Mouse (Mus musculus) embryonic fibroblast, embryonic 13.5 days (primary cell): Measurements from ENCODE around the gene Sympk. TPM values are rescaled to one million over a fixed set of nuclear protein-coding genes. Genes with fewer than 3 reads are reported as not detected.

Experiments
- H3K27ac ChIP-seq: 2 replicates; pipeline ENCODE4 v1.5.1; 2012; ENCODE audit warnings: low read length, control low read depth, inconsistent platforms; ENCODE audit not compliant: insufficient read depth
- H3K4me1 ChIP-seq: 2 replicates; pipeline ENCODE4 v1.6.1; 2011; ENCODE audit warnings: low read length; ENCODE audit not compliant: control insufficient read depth, insufficient read depth
- H3K4me3 ChIP-seq: 2 replicates; pipeline ENCODE4 v1.5.1; 2011; ENCODE audit warnings: mild to moderate bottlenecking, control low read depth, low read length; ENCODE audit not compliant: insufficient read depth
- CTCF ChIP-seq: IDR thresholded peaks from 2 replicates; pipeline ENCODE4 v1.5.1; 2011; ENCODE audit warnings: mild to moderate bottlenecking, control low read depth, low read length, moderate library complexity, borderline replicate concordance; ENCODE audit not compliant: insufficient read depth
- POLR2A ChIP-seq: IDR thresholded peaks from 2 replicates; pipeline ENCODE4 v1.6.1; 2011; ENCODE audit warnings: low read depth, mild to moderate bottlenecking, control low read depth, low read length, moderate library complexity
- polyA plus RNA-seq: library from polyadenylated mRNA; stranded (reverse); fragments of >200 nt; gene quantifications from 2 replicates; pipeline ENCODE4 v1.2.4, GENCODE M21; 2011; ENCODE audit warnings: low read depth; ENCODE audit not compliant: missing spikeins, insufficient read length

Sympk gene
- polyA plus RNA-seq, 1 experiment = 72.6 TPM

DNA sequence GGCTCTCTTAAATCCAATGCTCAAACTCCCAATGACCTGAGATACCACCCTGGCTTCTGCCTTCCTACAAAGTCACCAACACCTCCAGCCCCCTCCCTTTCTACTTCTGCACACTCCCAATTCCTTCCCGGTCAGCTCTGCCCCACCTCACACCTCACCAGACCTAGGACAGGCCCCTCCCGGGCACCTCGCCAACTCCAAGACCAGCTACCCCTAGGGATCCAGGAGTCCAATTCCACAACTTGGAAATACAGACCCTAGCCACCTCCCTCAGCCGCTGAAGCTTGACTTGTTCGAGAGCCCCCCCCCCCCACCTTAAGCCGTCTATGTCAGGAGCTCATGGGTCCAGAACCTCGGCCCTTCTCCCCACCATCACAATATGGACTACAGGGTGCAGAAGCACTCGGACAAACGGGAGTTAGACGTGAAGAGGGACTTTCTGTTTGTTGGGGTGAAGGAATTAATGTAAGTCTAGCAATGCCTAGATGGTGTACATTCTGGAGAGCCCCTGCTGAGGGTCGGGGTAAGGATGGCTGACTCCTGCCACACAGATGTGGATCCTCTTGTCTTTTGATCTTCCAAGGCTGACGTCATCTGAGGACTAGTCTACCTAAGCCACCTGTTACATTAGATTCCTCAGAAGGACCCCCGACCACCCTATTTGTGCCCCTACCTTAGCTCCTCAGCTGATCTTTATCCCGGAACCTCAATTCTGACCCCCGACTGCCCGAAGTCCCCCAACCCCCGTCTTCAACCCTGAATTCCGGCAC is 1.8 kb upstream of the Sympk start:
- H3K27ac ChIP-seq = no peak overlapping the region
- H3K4me1 ChIP-seq = peaks cover 4% of the 10 kb centered on the region; the same call in 1 of the 2 replicates
- TF ChIP-seq CTCF (no peak), POLR2A (no peak)
- H3K4me3 ChIP-seq = no peak overlapping the region

- peaks cover 7% of the 10 kb centered on the region for H3K4me1 ChIP-seq
- H3K4me3 ChIP-seq = peak within 1 kb of the TSS; percentile 92
- no peak for TF ChIP-seq POLR2A
- TF ChIP-seq CTCF = no peak
- H3K27ac ChIP-seq = no peak within 1 kb of the TSS
These were observed 791 bp upstream of the Sympk start, which contains the start of gene Foxa3 for GRCm38 (mm10) chr7:19023357-19023814. TSS of gene Foxa3 (minus strand) at chr7:19023538.

- no peak overlapping the region for H3K27ac ChIP-seq
These were observed 541 bp downstream of the Sympk start for GRCm38 (mm10) chr7:19024581-19025255.

GRCm38 (mm10) chr7:19028067-19028466 is 3.9 kb downstream of the Sympk start:
- no peak for TF ChIP-seq CTCF
- no peak for TF ChIP-seq POLR2A

More at GRCm38 (mm10) chr7:19024581-19025255, 541 bp downstream of the Sympk start:
- TF ChIP-seq POLR2A (no peak), CTCF (no peak)
- H3K4me1 ChIP-seq = peaks cover 7% of the 10 kb centered on the region
- peak overlapping the region; percentile 92 for H3K4me3 ChIP-seq

DNA sequence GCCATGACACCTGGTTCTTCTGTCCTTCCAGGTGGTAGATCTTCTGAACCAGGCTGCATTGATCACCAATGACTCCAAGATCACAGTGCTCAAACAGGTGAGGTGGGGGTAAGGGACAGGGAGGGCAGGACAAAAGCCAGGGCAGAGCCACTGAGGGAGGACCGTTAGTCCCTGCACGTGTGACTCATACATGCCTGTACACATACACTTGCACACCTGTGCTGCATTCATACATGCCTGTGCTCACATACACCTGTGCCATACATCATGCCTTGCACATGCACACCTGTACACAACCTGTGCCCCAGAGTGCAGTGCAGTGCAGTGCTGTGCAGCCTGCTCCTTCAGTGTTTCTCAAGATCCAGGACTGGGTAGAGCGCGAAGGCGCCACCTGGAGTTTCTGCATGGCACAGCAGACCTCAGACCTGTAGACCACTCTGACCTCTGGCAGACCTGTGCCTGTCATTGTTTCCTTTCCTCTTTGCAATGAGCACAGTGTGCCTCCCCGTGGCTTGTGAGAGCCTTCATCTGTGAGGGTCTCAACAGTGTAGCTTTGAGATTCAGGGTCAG is 5.0 kb downstream of the Sympk start:
- H3K4me3 ChIP-seq = no peak overlapping the region
- no peak overlapping the region for H3K27ac ChIP-seq
- H3K4me1 ChIP-seq = peaks cover 7% of the 10 kb centered on the region
- TF ChIP-seq POLR2A (no peak), CTCF (peak; percentile 52; the same call in 1 of the 2 replicates)

More at GRCm38 (mm10) chr7:19028067-19028466, 3.9 kb downstream of the Sympk start:
- no peak overlapping the region for H3K27ac ChIP-seq
- H3K4me1 ChIP-seq = peaks cover 7% of the 10 kb centered on the region
- no peak overlapping the region for H3K4me3 ChIP-seq

DNA sequence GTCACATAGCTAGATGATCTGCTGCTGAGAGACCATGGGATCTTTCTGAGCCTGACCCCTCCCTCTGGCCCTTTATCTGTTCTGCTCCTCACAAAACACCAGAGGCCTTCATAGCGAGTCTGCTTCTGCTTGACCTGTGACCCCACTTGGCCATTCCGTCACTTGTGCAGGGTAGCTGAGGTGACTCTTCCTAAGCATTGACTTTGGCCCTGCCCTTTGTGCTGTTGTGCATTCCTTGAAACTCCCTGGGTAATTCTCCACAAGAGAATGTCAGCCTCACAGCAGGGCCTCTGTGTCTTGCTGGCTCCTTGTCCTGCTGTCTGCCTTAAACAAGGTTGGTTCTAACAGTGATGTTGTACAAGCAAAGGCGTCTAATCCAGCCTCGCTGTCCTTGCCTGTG is 7.5 kb downstream of the Sympk start:
- H3K4me3 ChIP-seq = no peak overlapping the region
- no peak for TF ChIP-seq CTCF
- TF ChIP-seq POLR2A = no peak
- H3K4me1 ChIP-seq = peaks cover 3% of the 10 kb centered on the region
- no peak overlapping the region for H3K27ac ChIP-seq

- Histone ChIP-seq H3K27ac (no peak overlapping the region), H3K4me1 (no peaks in the 10 kb centered on the region), H3K4me3 (no peak overlapping the region)
- TF ChIP-seq CTCF = no peak
- TF ChIP-seq POLR2A = no peak
These were observed 20.4 kb downstream of the Sympk start for GRCm38 (mm10) chr7:19044616-19045015.

DNA sequence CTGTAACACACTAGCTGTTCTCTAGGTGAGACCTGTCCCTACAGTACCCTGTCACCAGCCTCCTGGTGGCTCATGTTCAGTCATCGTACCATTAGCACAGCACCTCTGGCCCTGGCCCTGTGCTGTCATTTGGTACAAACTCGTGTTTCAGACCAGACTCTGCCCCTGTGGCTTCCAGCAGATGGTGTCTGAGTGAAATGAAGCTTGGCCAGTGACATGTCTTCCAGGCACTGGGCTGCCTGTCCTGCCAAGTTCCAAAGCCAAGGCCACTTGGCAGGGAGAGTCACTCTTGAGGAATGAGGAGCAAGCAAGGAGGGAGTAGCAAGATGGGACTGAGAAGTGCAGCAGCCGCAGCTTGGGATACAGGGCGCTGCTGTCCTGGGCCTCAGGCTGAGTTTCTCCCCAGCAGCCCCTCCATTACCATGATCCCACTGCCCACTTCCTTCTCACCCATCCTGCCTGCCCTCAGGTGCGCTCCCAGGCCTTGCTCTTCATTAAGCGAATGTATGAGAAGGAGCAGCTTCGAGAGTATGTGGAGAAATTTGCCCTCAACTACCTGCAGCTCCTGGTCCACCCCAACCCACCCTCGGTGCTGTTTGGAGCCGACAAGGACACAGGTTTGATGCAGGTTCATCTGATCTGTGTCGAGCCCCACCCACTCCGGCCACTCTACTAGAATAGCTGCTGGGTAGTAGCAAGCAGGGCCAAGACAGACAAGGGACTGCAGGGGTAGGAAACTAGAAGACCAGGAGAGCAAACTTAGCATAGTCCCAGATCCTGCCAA is 22.3 kb downstream of the Sympk start:
- no peaks in the 10 kb centered on the region for H3K4me1 ChIP-seq
- H3K27ac ChIP-seq = no peak overlapping the region
- no peak overlapping the region for H3K4me3 ChIP-seq
- TF ChIP-seq CTCF (no peak), POLR2A (no peak)

DNA sequence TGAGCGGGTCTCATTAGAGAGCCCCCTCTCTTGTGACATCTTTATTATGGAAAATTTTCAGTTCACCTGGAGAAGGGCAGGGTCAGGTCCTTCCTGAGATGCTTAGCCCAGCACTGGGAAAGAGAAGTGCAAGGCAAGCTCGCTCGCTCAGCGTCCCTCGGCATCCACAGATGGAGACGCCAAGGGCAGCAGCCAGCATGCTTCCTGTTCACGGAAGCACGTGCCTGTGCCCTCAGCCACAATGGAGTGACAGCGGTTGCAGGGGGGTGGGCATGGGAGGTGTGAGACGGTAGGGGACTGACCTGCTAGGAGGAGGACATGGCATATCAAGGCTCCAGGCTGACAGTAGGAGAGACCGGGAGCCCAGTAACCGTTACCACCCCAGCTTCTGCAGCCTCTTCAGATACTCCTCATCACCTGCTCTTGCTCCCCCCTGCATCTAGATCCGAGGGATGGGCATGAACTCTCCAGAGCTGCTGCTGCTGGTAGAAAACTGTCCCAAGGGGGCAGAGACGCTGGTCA is 23.9 kb downstream of the Sympk start:
- no peak for TF ChIP-seq POLR2A
- no peak for TF ChIP-seq CTCF
- no peak overlapping the region for H3K27ac ChIP-seq
- no peaks in the 10 kb centered on the region for H3K4me1 ChIP-seq
- H3K4me3 ChIP-seq = no peak overlapping the region
